Mouse (Mus musculus) CH12.LX (cell line): ENCODE measurements around the gene Lin9.

ENCODE experiments used
- CHD2 ChIP-seq: IDR thresholded peaks from 2 replicates; pipeline ENCODE4 v1.6.1; 2011; ENCODE audit warnings: low read length, improper control_type of control experiment
- CTCF ChIP-seq, 2 experiments: IDR thresholded peaks in 1 of 2; conservative IDR thresholded peaks in 1 of 2; 2 replicates each; pipeline ENCODE4 v1.5.1; 2011 to 2012; ENCODE audit warnings: low read depth in 2 of 2, low read length in 2 of 2, improper control_type of control experiment in 1 of 2, inconsistent platforms in 1 of 2, mild to moderate bottlenecking in 1 of 2, moderate library complexity in 1 of 2
- ELF1 ChIP-seq: IDR thresholded peaks from 2 replicates; pipeline ENCODE4 v1.6.1; 2014; ENCODE audit warnings: low read depth, mild to moderate bottlenecking, inconsistent platforms, low read length, improper control_type of control experiment
- EP300 ChIP-seq: IDR thresholded peaks from 2 replicates; pipeline ENCODE4 v1.6.1; 2011; ENCODE audit warnings: low read length, improper control_type of control experiment
- KAT2A ChIP-seq: IDR thresholded peaks from 2 replicates; pipeline ENCODE4 v1.6.1; 2012; ENCODE audit warnings: low read length, improper control_type of control experiment, inconsistent platforms; ENCODE audit not compliant: insufficient replicate concordance
- MAFK ChIP-seq: IDR thresholded peaks from 2 replicates; pipeline ENCODE4 v1.6.1; 2011; ENCODE audit warnings: low read length, improper control_type of control experiment; ENCODE audit not compliant: insufficient replicate concordance
- POLR2AphosphoS2 ChIP-seq: IDR thresholded peaks from 2 replicates; pipeline ENCODE4 v1.6.1; 2011; ENCODE audit warnings: low read depth, low read length, improper control_type of control experiment
- TCF12 ChIP-seq: IDR thresholded peaks from 2 replicates; pipeline ENCODE4 v1.6.1; 2014; ENCODE audit warnings: low read depth, mild to moderate bottlenecking, inconsistent platforms, low read length, improper control_type of control experiment
- USF2 ChIP-seq: conservative IDR thresholded peaks from 2 replicates; pipeline ENCODE4 v1.6.1; 2011; ENCODE audit warnings: low read depth, low read length, improper control_type of control experiment
- ZC3H11A ChIP-seq: IDR thresholded peaks from 2 replicates; pipeline ENCODE4 v1.6.1; 2012; ENCODE audit warnings: low read depth, mild to moderate bottlenecking, inconsistent platforms, low read length, improper control_type of control experiment

DNA sequence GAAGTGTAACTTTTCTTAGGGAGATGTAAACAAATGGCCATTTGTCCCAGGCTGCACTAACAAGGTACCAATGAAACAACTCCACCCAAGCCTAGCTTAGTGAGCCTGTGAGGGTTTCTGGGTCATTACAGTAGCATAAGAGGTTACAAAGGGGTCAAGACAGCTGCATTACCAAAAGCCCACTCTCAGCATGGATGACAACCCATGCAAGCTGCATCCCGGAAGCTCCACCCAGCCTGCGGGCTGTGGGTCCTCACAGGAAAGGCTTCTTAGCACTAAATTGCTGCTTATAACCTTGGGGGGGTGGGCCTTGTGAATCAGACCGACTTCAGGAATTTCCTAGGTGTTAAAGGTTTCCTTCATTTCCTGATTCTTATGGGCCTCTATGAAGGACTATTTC, 34.8 kb upstream of the Lin9 start:
- TF ChIP-seq ELF1 (no peak), KAT2A (no peak), EP300 (no peak), MAFK (no peak), POLR2AphosphoS2 (no peak), TCF12 (no peak), CHD2 (no peak), USF2 (no peak), CTCF (conservative IDR thresholded peaks at IDR 0.05 in 1 of 2, IDR thresholded peaks at IDR 0.05 in 1 of 2; ENCODE audit: low read depth in 2 of 2, low read length in 2 of 2) (no peak), ZC3H11A (no peak)
